Mouse (Mus musculus) left cerebral cortex, postnatal 4 days (tissue): ENCODE data around the gene Ibsp. TPM values are rescaled to one million over a fixed set of nuclear protein-coding genes. Genes with fewer than 3 reads are reported as not detected.

ENCODE experiments used
- DNase-seq: peaks from one replicate; pipeline ENCODE4 v3.0.0-alpha.2; 2022
- intact Hi-C: fragments of 180-260 bp; cut with DNase I; formaldehyde crosslinking; loops from one replicate; pipeline ENCODE4 v1.15.1; 2025
- total RNA-seq, 2 experiments: library from RNA; stranded (reverse); gene quantifications; 2 replicates each; pipeline ENCODE4 v1.2.3; 2021

Gene Ibsp
- under 1 TPM; 0.54 to 0.60 TPM for total RNA-seq

DNA sequence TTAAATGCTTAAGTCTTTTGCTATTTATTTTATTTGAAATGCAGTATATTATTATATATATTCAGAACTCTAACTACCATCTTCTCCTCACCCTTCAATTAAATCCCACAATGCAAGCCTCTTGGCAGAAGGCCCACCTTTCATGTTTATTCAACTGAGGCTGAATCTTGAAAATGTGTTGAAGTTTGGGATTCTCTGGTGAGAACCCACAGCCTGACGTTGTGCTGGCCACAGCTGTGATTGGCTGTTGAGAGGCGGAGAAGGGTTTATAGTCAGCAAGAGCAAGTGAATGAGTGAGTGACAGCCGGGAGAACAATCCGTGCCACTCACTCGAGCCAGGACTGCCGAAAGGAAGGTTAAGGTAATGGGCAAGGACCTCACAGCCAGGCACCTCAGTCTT lies at the start of gene Ibsp:
TSS of gene Ibsp (plus strand) at position 178 of the 400 bp plus-strand sequence.
- DNase-seq, result no peak
- intact Hi-C loops, result no loop called here

DNA sequence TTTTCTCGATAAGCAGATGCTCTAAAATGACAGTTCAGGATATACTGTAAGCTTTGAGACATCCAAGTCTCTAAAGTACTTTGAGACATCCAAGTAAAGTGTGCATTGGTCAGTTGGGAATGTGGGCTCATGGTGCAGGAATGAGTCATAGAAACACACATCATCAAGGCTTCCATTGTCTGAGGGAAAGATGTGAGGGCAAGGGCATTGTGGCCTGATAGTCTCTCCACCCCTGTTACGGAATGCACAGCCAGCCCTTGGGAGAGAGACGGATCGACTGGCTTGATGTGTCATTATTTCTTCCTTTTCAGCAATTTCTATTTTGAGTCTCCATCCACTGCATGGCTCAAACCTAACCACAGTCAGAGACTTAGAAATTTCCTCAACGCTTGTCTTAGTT lies 47.2 kb upstream of the Ibsp start:
- no peak for DNase-seq
- intact Hi-C loops, result no loop called here

DNA sequence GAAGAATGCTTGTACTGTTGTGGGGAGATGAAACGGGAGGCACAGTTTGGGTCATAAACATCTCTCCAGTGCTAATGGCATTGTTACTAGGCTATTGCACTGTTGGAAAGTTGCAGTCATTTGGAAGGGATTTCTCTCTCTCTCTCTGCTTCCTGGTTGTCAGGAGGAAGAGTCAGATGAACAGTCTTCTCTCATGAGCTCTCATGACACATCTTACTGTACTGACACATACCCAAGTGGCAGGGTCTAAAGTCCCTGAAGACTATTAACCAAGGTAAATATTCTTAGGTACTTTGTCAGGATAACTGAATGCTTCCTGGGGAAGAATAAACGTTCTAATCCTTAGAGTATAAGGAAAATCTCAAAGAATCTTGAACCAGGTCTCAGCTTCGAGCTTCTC lies 42.4 kb upstream of the Ibsp start:
- intact Hi-C loops, result no loop called here
- DNase-seq, result no peak

DNA sequence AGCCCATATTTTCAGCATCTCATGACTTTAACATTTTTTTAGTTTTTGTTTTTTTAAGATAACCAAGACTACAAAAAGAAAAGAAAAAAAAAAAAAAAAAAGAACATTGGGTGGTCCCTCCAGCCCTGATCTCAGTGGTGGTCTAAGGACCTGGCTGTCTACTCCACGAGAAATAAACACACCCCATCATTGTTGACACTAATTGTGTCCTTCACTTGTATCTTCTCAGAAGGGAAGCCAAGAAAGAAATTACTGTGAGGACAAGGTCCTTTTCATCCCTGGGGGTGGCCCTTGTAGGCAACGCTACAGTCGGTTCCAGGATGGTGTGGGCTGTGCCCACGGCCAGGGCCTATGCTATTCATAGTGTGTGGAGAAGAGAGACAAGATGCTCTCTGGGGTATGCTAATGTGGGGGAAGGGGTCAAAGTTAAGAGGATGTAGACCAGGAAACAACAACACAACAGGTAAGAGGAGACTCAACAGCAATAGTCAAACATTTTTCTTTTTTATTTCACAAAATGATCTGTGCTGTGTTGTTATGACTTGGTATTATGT lies 37.0 kb upstream of the Ibsp start:
- intact Hi-C loops, result no loop called here

DNA sequence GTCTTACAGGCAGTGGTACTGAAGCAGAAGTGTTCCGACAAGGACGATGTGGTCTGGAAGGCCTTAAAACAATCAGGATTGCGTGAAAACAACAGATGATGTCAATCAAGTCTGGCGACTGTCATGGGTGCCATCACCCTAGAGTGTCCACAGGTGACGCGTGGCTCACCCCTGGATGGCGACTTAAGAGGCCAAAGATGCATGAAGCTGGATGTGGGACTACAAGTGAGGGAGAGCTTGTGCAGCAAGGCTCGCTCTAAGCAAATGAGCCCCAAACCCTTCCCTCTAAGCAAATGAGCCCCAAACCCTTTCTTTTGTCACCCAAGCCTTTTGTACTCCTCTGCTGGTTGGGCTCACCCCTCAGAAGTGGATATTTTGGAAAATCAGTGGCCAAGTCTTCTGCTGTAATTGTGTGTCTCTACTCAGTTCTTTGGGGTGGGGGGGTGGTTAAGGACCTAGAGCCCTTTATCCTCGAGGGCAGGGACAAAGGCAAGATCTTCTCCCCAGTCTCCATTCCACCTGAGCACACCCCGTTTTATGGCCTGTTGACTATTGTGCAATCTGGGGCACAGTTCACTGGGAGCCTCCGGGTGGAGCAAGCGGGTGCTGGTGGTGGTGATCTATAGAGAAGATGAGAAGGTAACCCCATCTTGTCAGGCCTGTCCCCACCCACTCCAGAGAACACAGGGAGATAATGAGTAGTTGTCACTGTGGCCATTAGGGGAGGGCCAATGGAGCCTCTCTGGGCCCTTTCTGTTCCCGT lies 35.8 kb upstream of the Ibsp start:
- no peak for DNase-seq
- intact Hi-C loops, result no loop called here

More for the DNA sequence above, 37.0 kb upstream of the Ibsp start:
- no peak for DNase-seq

DNA sequence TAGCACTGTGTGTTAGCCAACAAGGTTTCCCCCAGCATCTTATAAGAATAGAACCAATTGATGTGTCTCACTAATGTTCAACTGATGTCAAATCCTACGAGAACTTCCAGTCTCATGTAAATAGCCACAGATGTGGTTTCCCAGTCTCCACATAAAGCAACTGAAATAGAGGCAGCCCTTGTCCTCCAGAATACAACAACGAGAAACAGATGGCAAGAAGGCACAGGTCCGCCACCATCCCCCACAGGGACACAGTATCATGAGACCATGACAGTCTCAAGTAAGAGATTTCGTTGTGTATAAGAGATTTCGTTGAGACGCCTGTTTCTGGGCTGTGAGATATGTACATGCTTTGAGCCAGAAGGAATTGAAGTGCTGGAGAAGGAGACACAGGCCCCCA lies 4.8 kb upstream of the Ibsp start:
- intact Hi-C loops, result no loop called here
- DNase-seq, result no peak

DNA sequence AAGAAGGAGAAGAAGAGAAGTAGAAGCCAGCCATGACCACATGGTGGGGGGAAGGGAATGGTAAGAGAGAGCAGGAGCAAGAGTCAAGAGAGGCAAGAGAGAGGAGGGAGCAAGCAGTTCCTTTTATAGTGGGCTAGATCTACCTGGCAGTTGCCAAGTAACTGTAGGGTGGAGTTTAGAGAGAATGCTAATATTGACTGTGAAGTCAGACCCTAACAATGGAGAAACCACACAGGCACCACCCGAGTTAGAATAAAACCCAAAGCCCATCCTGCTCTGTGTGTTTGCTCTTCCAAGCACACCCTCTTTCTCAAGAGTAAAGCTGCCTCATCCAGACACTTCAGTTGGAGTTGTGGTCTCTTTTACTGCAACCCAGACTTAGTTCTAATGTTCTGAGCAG lies 15.1 kb downstream of the Ibsp start:
- intact Hi-C loops, result no loop called here
- DNase-seq, result no peak

DNA sequence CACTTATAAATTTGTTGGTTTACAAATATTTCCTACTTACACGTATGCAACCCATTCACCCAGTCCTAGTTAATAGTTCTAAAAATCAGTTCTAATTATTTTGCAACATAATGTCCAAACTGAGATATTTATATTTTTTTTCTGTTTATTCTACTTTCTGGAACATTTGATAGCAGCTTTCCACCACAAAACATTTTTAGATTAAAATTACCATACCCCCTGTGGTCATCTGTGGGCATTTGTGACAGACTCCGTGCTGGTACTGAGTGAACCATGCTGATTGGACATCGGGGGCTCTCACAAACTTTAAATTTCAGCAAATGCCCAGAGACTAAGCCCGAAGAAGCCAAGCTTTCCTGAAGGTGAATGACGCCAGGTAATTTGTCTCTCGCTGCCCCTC lies 26.1 kb downstream of the Ibsp start, which contains the start of gene Mepe:
TSS of gene Mepe (plus strand) at position 301 of the 400 bp plus-strand sequence.
- intact Hi-C loops, result no loop called here
- no peak for DNase-seq

DNA sequence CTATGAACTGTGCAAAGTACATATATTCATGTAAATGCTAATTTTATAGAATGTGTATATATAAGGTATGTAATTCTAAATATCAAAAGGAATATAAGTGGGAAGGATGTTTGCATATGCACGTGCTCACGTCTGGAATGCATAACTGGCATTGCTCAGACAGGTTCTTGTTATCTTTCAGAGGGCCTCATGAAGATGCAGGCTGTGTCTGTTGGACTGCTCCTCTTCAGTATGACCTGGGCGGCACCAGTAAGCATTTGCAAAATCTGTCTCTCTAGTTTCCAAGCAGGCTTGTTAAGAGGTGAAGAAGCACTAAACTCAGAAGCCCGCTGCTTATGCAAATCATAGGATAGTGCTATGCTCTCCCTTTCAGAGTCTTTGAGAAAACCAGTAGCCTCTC lies 27.9 kb downstream of the Ibsp start:
- intact Hi-C loops, result no loop called here
- no peak for DNase-seq

DNA sequence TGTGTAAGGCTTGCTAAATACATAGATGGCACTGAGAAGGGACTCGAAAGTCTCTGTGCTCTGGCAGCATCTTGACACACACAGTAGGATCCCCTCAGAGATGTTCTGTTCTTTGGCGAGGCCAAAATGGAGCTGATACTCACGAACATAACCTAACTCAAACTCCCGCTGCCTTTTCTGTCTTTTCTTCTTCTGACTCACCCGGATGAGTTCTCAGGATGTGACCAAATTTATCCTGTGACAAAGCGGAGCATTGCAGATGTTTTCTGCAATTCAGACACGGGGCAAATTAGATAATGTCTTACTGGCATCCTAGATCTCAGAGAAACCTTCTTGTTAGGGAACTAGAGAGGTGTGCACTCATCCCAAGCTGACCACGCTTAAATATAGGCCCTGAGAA lies 28.4 kb downstream of the Ibsp start:
- no peak for DNase-seq
- intact Hi-C loops, result no loop called here

DNA sequence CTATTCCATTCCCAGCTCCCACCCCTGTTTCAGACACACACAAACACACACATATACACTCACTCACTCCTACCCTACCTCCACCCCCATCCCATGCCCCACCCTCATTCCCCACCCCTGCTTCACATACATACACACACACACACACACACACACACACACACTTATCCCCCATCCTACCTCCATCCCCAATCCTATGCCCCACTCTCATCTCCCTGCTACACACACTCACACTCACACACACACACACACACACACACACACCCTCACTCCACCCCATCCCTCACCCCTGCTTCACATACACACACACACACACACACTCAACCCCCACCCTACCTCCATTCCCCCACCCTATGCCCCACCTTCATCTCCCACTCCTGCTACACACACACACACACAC lies 28.9 kb downstream of the Ibsp start:
- intact Hi-C loops, result no loop called here
- no peak for DNase-seq

DNA sequence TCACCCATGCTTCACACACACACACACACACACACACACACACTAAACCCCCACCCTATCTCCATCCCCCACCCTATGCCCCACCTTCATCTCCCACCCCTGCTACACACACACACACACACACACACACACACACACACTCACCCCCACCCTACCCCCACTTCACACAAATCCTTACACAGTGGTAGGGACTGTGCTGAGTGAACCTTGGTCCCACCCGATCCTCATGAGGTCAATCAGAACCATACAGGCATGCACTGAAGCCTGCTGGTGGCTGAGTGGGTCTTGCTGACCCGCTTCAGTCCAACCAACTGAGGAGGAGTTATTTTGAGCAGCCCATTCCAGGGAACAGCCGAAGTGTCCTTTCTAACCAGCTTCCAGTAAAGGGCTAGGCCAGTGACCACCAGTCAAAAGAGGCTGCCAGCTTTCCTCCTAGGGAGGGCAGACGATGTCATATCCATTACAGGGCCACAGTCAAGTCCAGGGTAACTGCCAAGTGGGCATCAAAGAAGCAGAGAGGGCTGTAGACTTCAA lies 29.4 kb downstream of the Ibsp start:
- intact Hi-C loops, result no loop called here
- no peak for DNase-seq

DNA sequence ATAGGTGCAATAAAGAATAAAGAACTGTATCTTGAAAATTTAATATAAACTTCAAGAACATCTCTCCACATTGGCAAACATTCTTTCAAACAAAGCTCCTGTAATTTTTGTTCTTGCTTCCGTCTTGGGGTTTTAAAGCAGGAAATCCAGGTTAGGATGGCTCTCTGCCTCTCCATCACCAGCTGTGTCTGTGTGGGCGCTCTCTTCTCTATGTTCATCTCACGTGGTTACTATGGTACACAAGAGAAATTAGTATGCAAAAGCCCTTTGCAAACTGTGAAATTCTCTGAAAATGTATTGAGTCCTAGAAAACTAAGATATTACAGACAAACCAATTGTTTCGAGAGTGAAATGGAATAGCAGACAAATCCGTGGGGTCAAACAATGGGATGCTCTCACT lies 30.4 kb downstream of the Ibsp start:
- intact Hi-C loops, result no loop called here
- no peak for DNase-seq

DNA sequence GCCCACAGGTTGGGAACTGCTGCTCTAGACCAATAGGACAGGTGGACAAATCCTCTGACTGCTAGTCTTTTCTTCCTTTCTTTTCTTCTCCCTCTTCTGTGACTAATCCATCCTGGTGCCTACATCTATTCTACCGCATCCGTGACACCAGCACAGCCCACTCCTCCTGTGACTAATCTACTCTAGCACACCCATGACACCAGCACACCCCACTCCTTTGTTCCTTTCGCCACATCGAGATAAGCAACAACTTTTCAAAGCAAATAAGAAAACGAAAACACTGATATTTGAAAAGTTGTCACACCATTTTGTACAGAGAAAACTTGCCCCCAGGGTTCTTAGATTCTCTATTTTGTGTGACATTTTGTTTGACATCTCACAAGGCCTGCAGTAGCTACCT lies 31.1 kb downstream of the Ibsp start:
- intact Hi-C loops, result loop anchor here (5.0 to 10.0 kb wide), 3 partner anchors 198 to 335 kb away; partner anchors contain the start of gene Gm17660
- DNase-seq, result no peak

DNA sequence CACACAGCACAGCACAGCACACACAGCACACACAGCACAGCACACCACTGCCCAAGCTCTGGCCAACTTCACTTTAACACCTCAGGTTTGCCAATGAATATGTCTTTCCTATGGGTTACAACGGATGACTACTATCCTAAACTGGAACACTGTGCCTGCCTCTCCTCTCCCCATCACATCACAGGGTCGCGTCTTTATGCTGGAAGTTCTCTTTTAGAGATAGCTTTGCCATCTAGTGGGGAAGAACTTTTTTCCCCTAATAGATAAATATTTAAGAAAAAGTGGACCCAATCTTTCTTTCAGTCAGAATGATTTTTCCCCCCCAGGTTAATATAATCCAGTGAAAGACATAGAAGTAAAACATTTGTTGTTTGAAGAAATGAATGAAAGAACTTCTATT lies 33.3 kb downstream of the Ibsp start:
- intact Hi-C loops, result loop anchor here (2.0 to 10.0 kb wide), 4 partner anchors 113 to 337 kb away; partner anchors contain the start of gene Gm17660
- no peak for DNase-seq

DNA sequence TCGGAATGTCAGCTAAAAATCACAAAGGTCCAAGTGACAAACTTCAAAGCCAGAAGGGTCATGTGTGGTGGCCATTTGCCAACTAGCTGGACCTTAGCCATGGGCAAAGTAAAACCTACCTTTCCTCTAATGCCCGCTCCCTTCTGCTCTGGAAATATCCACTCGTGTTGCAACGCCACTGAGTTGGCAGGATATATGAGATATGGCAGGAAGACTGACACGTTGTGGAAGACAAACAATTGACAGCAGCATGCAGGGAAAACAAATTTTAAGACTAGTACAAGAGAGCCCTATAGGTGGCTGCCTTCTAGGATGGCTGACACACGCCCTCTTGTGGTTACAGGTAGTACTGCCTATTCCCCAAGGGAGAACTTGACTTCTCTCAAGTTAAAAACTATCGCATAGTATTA lies 34.3 kb downstream of the Ibsp start:
- intact Hi-C loops, result loop anchor here (2.0 to 10.0 kb wide), 4 partner anchors 114 to 338 kb away; partner anchors contain the start of gene Gm17660

DNA sequence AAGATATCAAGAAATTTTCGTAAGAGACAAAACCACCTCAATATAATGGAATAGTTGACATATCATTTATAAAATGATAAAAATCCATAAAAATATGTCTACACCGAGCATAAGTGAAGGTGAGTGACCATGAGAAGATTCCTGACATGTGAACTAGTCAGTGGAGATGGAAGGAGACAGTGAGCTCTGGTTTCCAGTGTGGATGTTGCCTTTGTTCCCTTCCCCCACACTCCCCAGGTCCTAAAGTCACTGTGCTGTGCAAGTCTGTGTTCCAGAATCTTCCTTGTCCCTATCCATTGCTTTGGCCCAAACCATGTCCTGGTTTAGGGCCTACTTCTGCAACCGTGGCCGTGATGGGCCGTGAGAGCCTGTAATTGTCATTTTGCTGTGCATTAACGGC lies 34.7 kb downstream of the Ibsp start:
- intact Hi-C loops, result loop anchor here (2.0 to 10.0 kb wide), 4 partner anchors 115 to 339 kb away; partner anchors contain the start of gene Gm17660
- DNase-seq, result no peak

More for the DNA sequence above, 34.3 kb downstream of the Ibsp start:
- DNase-seq, result peak; percentile 51

DNA sequence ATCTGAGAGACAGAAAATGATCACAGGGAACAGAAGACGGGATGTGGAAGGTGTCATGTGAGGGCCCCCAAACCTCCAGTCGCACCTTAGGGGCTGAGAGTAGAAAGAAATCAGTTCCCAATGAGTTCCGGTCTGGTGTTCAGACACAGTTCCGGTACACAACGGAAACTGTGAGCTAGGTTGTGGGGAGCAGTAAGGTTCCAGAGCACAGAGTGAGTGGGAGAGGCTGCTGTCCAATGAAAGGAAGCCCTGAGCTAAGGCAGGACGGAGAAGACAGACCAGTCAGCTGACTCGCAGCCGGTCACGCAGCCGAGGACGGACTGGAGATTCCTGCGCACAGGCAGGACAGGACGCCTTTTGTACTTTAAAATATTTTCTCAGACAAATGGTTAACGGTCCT lies 35.5 kb downstream of the Ibsp start:
- intact Hi-C loops, result loop anchor here (5.0 to 10.0 kb wide), 3 partner anchors 202 to 340 kb away; partner anchors contain the start of gene Gm17660
- DNase-seq, result no peak

DNA sequence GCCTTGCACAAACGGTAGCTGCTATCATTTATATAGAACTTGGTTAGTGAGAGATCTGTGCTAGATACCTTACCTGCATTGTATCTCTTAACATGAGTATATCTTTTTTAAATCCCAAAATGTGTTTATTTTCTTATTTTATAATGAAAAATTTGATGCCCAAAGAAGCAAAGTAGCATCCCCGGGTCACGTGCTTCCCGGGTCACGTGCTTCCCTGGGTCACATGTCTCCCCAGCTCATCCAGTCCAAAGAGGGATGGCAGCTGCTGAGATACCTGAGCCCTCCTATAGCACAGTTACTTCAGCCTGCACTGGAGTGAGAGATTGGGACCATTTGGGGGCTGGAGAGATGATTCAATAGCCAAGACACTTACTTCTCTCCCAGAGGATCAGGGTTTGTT lies 37.0 kb downstream of the Ibsp start:
- intact Hi-C loops, result loop anchor here (10.0 kb wide), 2 partner anchors 261 to 341 kb away; partner anchors contain the start of gene Gm17660
- DNase-seq, result no peak

DNA sequence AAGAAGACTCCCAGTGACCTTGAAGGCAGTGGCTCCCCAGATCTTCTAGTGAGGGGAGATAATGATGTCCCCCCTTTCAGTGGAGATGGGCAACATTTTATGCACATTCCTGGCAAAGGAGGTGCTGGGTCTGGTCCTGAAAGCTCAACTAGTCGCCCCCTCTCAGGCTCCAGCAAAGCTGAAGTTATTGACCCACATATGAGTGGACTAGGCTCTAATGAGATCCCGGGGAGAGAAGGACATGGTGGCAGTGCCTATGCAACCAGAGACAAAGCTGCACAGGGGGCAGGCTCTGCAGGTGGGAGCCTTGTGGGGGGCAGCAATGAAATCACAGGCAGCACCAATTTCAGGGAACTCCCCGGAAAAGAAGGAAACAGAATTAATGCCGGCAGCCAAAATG lies 38.5 kb downstream of the Ibsp start:
- DNase-seq, result no peak
- intact Hi-C loops, result loop anchor here (10.0 kb wide), 2 partner anchors 263 to 343 kb away; partner anchors contain the start of gene Gm17660

DNA sequence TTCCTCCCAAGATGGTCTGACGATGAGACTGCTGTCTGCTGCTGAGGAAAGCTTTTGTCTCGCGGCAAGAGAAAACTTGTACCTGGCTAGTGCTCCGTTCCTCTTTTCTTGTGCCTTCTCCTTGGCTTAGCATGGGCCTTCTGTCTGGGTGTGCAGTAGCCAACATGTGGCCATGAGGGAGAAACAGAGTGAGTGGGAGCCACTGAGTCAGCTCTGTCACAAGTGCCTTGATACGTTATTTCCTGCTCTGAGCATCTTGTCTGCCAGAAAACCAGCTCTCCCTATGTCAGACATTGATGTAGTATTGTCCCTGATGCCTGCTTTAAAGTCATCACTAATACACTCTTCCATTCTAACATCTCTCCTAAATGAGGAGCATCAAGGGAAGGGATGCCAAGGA lies 40.0 kb downstream of the Ibsp start:
- no peak for DNase-seq
- intact Hi-C loops, result loop anchor here (10.0 kb wide), 2 partner anchors 264 to 344 kb away; partner anchors contain the start of gene Gm17660
